Mouse (Mus musculus) heart, embryonic 15.5 days (tissue): ENCODE measurements around the gene Map2. TPM values are rescaled to one million over a fixed set of nuclear protein-coding genes. Genes with fewer than 3 reads are reported as not detected.

ENCODE experiments used
- ATAC-seq: fragments of 200-750 bp; cut with Nextera tagmentation; replicated peaks from 2 replicates; pipeline ENCODE4 v1.8.0; 2017; ENCODE audit warnings: low read depth, moderate TSS enrichment; ENCODE audit not compliant: insufficient number of reproducible peaks, insufficient read depth, low FRiP score
- H3K27ac ChIP-seq: fragments of 300-500 bp; sonication (generic); 2 replicates; pipeline ENCODE4 v1.5.1; 2015; ENCODE audit warnings: mild to moderate bottlenecking, inconsistent platforms
- H3K27me3 ChIP-seq: fragments of 300-500 bp; sonication (generic); 2 replicates; pipeline ENCODE4 v1.6.1; 2015; ENCODE audit warnings: inconsistent platforms
- H3K36me3 ChIP-seq: fragments of 300-500 bp; sonication (generic); 2 replicates; pipeline ENCODE4 v1.6.1; 2015; ENCODE audit warnings: mild to moderate bottlenecking, inconsistent platforms
- H3K4me1 ChIP-seq: fragments of 300-500 bp; sonication (generic); replicated peaks from 2 replicates; pipeline ENCODE4 v1.6.1; 2015; ENCODE audit warnings: inconsistent platforms
- H3K4me2 ChIP-seq: fragments of 300-500 bp; sonication (generic); 2 replicates; pipeline ENCODE4 v1.6.1; 2015; ENCODE audit warnings: inconsistent platforms, mild to moderate bottlenecking, moderate library complexity
- H3K4me3 ChIP-seq: fragments of 300-500 bp; sonication (generic); 2 replicates; pipeline ENCODE4 v1.5.1; 2015; ENCODE audit warnings: mild to moderate bottlenecking, inconsistent platforms
- H3K9ac ChIP-seq: fragments of 300-500 bp; sonication (generic); 2 replicates; pipeline ENCODE4 v1.6.1; 2015; ENCODE audit warnings: mild to moderate bottlenecking, inconsistent platforms
- H3K9me3 ChIP-seq: fragments of 300-500 bp; sonication (generic); replicated peaks from 2 replicates; pipeline ENCODE4 v1.6.1; 2016; ENCODE audit warnings: inconsistent platforms
- WGBS: fragments of 180-500 bp; shearing (Covaris S2); methylation state at CpG from one replicate; pipeline ENCODE4 v1.1.7; 2015; ENCODE audit warnings: mixed read lengths; 5-methylcytosine and 5-hydroxymethylcytosine counted together
- polyA plus RNA-seq: library from polyadenylated mRNA; unstranded; fragments of >200 nt; fragmentation: Nextera tagmentation; extraction: Ambion mirVana; gene quantifications from 2 replicates; pipeline ENCODE4 v1.2.1, GENCODE M21; 2015

The Map2 gene
- polyA plus RNA-seq, 1 experiment from 2014 or later: 2.5 TPM

DNA sequence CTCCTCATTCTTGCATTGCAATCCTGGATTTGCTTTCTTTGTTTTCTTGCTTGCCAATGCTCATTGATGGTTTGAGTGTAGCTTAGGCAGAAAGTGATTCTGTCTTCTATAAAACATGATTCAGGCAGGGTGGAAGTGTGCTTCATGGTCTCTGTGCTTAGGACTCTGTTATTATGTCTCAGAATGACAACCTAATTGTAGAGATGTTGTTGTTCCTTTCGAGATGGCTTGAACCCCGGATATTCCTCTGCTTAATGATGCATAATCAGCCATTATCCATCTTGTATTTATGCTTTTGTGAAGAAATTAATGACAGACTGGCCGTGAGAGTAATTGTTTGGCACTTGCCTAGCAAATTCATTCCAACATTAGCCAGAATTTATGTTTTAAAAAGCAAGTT, 31.8 kb downstream of the Map2 start:
- ATAC-seq: no peak
- no peaks in the 10 kb centered on the region for H3K4me1 ChIP-seq
- no peak overlapping the region for H3K9ac ChIP-seq
- H3K4me3 ChIP-seq: no peak overlapping the region
- no peaks in the 10 kb centered on the region for H3K27me3 ChIP-seq
- WGBS: 67% methylated on average over 3 of the region's 3 CpGs
- no peak overlapping the region for H3K4me2 ChIP-seq
- no peaks in the 10 kb centered on the region for H3K36me3 ChIP-seq
- no peaks in the 10 kb centered on the region for H3K9me3 ChIP-seq
- H3K27ac ChIP-seq: no peak overlapping the region

DNA sequence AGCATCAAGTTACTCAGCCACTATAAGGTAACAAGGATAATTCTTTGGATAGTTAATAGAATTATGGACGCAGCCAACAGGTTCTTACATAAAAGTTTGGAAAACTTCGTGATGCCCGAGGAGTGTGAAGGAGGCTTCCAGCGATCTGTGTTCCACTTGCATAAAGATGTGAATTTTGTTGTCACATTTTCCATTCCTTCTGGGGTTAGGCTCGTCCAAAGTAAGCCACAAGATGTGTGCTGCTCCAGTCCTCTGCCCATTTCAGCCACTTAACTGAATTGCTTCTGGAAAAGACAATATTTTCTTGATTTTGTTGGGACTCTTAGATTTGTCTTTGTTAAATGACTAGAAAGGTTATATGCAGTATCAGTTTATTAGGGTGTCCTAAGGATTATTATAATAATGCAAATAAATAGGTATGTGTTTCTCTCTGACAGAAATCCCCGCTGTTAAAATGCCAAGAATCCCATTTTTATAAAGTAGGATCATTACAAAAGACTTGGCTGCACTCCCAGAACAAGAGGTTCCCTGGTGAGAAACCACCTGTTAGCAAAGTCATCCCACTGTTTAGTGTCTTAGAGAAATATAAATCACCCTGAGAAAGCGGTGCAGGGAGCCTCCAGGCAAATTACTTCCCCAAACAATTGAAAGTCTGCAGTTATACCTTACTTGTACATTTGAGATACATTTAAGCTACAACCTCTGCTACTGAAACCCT, 36.2 kb downstream of the Map2 start:
- Histone ChIP-seq H3K27ac (no peak overlapping the region), H3K9me3 (no peaks in the 10 kb centered on the region), H3K36me3 (no peaks in the 10 kb centered on the region), H3K4me3 (no peak overlapping the region), H3K4me1 (no peaks in the 10 kb centered on the region), H3K9ac (no peak overlapping the region), H3K27me3 (no peaks in the 10 kb centered on the region), H3K4me2 (no peak overlapping the region)
- ATAC-seq: no peak
- 70% methylated on average over 7 of the region's 7 CpGs for WGBS

DNA sequence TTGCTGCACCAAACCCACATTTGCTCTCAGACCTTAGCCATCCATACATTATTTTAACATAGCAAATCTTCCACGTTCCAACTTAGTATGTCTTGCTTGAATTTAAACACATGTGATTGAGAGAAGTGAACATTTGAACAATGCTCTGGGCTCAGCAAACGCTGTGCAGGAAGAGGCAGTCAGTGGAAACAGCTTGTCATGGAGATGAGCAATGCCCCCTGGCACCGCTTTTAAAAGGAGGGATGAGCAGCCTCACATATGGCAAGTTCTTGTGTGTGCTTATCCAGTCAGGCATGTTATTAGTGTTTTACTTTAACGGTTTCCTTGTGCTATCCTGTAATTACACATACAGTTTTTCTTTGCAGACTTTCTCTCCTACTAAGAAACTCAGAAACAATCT, 46.4 kb downstream of the Map2 start:
- Histone ChIP-seq H3K27me3 (no peaks in the 10 kb centered on the region), H3K4me3 (no peak overlapping the region), H3K27ac (no peak overlapping the region), H3K36me3 (no peaks in the 10 kb centered on the region), H3K4me1 (no peaks in the 10 kb centered on the region), H3K9ac (no peak overlapping the region), H3K4me2 (no peak overlapping the region), H3K9me3 (no peaks in the 10 kb centered on the region)
- WGBS: 70% methylated on average over 4 of the region's 4 CpGs
- ATAC-seq: no peak

DNA sequence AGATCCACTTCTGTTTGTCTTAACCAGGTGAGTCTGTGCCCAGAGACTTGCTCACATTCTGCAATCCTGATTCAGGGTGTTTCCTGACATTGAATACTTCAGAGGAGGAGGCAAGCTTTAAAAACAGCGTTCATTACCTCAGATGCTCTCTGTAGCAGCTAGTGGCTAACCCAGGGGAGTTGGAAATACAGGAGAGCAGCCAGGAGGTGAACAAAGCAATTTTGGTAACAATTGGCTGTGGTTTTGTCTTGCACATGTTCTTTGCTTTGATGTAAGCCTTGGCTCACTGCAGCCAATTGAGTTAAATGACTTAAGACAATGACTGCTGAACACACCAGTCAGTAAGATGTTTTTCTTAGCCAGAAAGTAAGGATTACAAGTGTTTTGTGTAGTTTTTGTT, 48.3 kb downstream of the Map2 start:
- no peak overlapping the region for H3K4me2 ChIP-seq
- 40% methylated on average over 1 of the region's 1 CpGs for WGBS
- no peak overlapping the region for H3K4me3 ChIP-seq
- no peak overlapping the region for H3K27ac ChIP-seq
- no peaks in the 10 kb centered on the region for H3K27me3 ChIP-seq
- H3K9ac ChIP-seq: no peak overlapping the region
- peaks cover 3% of the 10 kb centered on the region; the same call in 1 of the 2 replicates for H3K4me1 ChIP-seq
- no peak for ATAC-seq
- H3K9me3 ChIP-seq: no peaks in the 10 kb centered on the region
- no peaks in the 10 kb centered on the region for H3K36me3 ChIP-seq

DNA sequence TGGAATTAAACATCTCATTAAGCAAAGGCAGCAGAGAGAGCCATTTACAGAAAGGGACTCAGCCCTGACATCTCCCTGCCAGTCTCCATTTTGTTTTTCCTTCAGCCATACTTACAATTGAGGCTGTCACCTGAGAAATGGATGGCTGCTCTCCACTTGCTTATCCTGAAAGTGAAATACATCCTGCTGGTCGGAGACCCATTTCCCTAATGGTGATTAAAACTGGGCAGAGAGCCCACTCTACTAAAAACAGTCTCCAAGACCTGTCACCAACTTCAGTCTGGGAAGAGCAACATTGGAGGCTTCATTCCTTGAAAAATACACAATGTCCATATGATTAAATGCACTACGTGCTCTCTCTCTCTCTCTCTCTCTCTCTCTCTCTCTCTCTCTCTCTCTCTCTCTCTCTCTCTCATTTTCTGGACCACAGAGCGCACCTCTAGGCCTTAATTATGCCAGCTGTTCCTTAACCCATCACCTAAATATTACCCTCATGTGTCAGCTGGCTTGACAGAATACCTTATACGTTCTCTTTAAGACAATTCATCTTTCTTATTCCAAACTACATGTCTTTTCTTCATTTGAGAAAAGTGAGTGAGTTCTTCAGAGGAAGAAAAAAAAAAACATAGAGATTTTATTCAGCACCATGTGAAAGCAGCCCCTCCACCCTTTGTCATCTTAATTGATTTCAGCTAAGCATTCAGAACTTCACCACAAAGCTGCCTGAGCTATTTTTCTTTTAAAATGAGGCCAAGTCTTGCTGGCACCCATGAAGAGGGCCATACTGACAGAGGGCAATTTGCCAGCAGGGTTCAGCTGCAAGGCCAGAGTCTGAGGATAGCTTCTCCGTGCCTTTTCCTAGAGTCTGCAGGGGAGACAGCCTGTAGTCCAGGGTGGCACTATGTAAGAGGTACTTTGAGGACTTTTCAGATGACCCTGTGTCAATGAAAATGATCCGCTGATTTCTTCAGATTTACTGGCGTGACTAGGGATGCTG, 51.6 kb downstream of the Map2 start:
- Histone ChIP-seq H3K4me3 (no peak overlapping the region), H3K9ac (no peak overlapping the region), H3K4me1 (peaks cover 3% of the 10 kb centered on the region; the same call in 1 of the 2 replicates), H3K27ac (no peak overlapping the region), H3K27me3 (no peaks in the 10 kb centered on the region), H3K4me2 (no peak overlapping the region), H3K36me3 (no peaks in the 10 kb centered on the region), H3K9me3 (no peaks in the 10 kb centered on the region)
- WGBS: 48% methylated on average over 7 of the region's 7 CpGs
- peak; percentile 43; the same call in 1 of the 2 replicates for ATAC-seq

DNA sequence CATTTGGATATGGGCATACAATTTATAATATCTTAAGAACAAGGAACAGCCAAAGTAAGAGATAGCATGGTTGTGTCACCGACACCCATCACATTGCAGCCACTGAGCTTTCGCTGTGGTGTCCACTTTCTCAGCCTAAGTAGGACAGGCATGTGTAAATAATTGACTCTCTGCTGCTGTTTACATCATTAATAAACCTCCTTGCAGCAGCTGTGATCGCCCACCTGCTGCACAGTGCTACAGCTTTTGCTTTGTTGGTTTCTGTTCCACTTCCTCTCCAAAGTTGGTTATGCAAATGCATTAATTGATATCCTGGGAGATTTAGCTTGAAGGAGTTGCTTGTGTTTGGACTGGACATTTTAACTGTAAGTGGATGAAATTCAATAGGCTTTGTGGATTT, 53.1 kb downstream of the Map2 start:
- no peak for ATAC-seq
- no peak overlapping the region for H3K4me3 ChIP-seq
- peaks cover 3% of the 10 kb centered on the region; the same call in 1 of the 2 replicates for H3K4me1 ChIP-seq
- no peaks in the 10 kb centered on the region for H3K9me3 ChIP-seq
- H3K4me2 ChIP-seq: no peak overlapping the region
- no peak overlapping the region for H3K27ac ChIP-seq
- no peaks in the 10 kb centered on the region for H3K36me3 ChIP-seq
- WGBS: 82% methylated on average over 3 of the region's 3 CpGs
- no peaks in the 10 kb centered on the region for H3K27me3 ChIP-seq
- no peak overlapping the region for H3K9ac ChIP-seq

DNA sequence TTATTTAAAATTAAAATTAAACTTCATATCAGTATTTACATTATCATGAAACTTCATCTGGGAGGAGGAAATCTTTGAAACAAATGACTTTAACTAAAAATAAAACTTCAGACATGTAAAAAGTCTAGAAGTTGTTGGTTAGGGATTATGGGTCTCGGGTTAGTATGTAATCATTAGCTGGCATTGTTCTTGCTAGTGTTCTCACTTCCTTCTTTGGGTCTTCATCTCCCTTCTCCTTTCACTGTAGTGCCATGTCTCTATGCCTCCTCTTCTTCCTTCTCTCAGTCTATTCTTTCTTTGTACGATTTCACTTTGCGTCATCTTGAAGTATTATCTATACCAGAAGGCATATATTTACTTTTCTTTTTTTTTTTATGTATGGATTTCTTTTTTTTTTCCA, 55.3 kb downstream of the Map2 start:
- Histone ChIP-seq H3K9me3 (no peaks in the 10 kb centered on the region), H3K27me3 (no peaks in the 10 kb centered on the region), H3K27ac (no peak overlapping the region), H3K9ac (no peak overlapping the region), H3K4me2 (no peak overlapping the region), H3K36me3 (no peaks in the 10 kb centered on the region), H3K4me3 (no peak overlapping the region), H3K4me1 (peaks cover 3% of the 10 kb centered on the region; the same call in 1 of the 2 replicates)
- ATAC-seq: no peak
- WGBS: 94% methylated on average over 3 of the region's 3 CpGs

DNA sequence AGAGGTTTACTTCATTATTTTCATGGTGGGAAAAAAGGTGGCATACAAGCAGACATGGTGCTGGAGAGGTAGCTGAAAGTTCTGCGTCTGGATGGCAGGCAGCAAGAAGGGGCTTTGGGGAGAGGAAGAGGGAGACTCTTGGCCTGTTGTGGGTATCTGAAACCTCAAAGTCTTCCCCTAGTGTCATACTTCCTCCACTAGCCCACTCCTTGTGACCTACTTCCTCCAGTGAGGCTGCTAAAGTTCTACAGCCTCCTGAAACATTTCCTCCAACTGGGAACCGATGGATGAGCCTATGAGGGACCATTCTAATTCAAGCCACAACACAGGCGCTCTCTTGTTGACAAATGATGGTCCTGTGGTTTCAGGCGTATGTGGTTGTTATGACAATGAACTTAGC, 56.9 kb downstream of the Map2 start:
- Histone ChIP-seq H3K4me3 (no peak overlapping the region), H3K9me3 (no peaks in the 10 kb centered on the region), H3K9ac (no peak overlapping the region), H3K27me3 (no peaks in the 10 kb centered on the region), H3K27ac (no peak overlapping the region), H3K4me2 (no peak overlapping the region), H3K4me1 (peaks cover 2% of the 10 kb centered on the region; the same call in 1 of the 2 replicates), H3K36me3 (no peaks in the 10 kb centered on the region)
- no peak for ATAC-seq
- 74% methylated on average over 4 of the region's 4 CpGs for WGBS

DNA sequence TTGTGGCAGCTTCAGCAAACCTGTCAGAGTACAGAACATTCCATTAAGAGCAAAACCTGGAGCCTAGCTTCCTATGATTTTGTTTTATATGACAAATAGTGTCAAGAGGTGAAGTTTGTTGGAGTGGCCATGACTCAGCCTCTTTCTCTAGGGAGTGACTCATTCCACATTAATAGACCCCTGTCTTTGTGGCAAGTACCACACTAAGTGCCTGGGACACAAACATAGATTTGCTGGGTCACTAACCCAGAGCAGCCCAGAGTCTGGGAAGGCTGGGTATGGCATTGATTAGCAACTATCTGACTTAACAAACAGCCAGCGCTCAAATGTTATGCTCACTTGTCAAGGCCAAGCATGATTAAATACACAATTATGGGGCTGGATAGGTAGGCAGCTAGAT, 69.8 kb downstream of the Map2 start:
- no peak for ATAC-seq
- WGBS: 81% methylated on average over 1 of the region's 1 CpGs

DNA sequence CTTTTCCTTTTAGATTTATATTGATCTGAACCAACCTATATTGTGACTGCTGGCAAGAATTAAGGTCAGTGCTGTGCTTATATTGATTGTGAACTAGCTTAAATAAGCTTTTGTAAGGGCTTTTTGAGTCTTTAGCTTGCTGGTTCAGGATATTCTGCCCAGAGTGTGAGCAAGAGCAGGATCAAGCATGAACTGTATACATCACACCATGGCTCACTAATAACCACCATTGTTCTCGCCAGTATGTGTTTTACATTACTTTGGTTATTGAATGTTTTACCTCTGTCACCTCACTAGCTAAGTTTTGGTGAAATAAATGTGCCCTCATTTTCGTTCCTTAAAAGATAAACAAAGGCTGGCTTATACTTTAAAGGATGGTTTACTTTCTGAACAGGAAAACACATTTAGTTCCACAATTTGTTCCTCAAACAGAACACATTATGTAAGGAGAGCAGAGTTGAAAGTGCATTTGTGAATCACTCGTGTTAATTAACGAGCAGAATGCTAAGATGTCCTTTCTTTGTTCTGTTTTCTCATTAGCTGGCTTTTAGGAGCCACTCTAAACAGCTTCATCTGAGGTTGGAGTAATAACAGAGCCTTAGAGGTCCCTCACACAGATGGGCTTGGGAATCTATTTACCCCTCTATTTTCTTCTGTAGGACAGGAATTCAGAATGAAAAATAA, 76.7 kb downstream of the Map2 start:
- ATAC-seq: no peak
- no peak overlapping the region for H3K27ac ChIP-seq
- H3K4me1 ChIP-seq: no peaks in the 10 kb centered on the region
- no peak overlapping the region for H3K4me2 ChIP-seq
- no peaks in the 10 kb centered on the region for H3K27me3 ChIP-seq
- H3K4me3 ChIP-seq: no peak overlapping the region
- H3K36me3 ChIP-seq: no peaks in the 10 kb centered on the region
- H3K9ac ChIP-seq: no peak overlapping the region
- H3K9me3 ChIP-seq: no peaks in the 10 kb centered on the region
- 59% methylated on average over 4 of the region's 4 CpGs for WGBS

More for the DNA sequence above, 69.8 kb downstream of the Map2 start:
- Histone ChIP-seq H3K36me3 (no peaks in the 10 kb centered on the region), H3K9me3 (no peaks in the 10 kb centered on the region), H3K4me1 (no peaks in the 10 kb centered on the region), H3K27me3 (no peaks in the 10 kb centered on the region), H3K9ac (no peak overlapping the region), H3K4me3 (no peak overlapping the region), H3K27ac (no peak overlapping the region), H3K4me2 (no peak overlapping the region)

DNA sequence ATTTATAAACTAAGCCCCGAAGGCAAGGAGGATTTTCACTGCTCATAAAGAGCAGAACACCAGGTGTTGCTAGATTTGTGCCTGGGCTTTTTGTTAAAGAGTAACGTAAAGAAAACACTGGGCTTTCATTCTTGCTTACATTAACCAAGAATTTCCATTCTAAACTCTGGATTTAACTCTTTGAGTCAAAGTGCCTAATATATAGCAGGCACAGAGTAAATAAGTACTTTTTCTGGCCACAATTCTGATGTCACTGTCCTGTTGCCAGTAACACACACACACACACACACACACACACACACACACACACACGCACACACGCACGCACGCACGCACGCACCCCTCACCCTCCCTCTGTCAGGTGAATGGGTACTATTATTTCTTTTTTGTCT, 77.3 kb downstream of the Map2 start:
- H3K27ac ChIP-seq: no peak overlapping the region
- H3K4me2 ChIP-seq: no peak overlapping the region
- ATAC-seq: no peak
- 83% methylated on average over 8 of the region's 8 CpGs for WGBS
- no peaks in the 10 kb centered on the region for H3K4me1 ChIP-seq
- no peaks in the 10 kb centered on the region for H3K36me3 ChIP-seq
- H3K9ac ChIP-seq: no peak overlapping the region
- H3K9me3 ChIP-seq: no peaks in the 10 kb centered on the region
- H3K4me3 ChIP-seq: no peak overlapping the region
- H3K27me3 ChIP-seq: no peaks in the 10 kb centered on the region
